Mouse (Mus musculus): ENCODE results near the gene Creb3l4. TPM values are rescaled to one million over a fixed set of nuclear protein-coding genes. Genes with fewer than 3 reads are reported as not detected.
"Not testable (repeated sequence)": the region's sequence is repeated elsewhere in the genome, so short reads cannot be mapped to it uniquely, and the experiment has no call there.

Gene Creb3l4
- 0.85 TPM in 1 of 2 replicates, not detected in the other for total RNA-seq (2021)
- long read RNA-seq: 0 reads

DNA sequence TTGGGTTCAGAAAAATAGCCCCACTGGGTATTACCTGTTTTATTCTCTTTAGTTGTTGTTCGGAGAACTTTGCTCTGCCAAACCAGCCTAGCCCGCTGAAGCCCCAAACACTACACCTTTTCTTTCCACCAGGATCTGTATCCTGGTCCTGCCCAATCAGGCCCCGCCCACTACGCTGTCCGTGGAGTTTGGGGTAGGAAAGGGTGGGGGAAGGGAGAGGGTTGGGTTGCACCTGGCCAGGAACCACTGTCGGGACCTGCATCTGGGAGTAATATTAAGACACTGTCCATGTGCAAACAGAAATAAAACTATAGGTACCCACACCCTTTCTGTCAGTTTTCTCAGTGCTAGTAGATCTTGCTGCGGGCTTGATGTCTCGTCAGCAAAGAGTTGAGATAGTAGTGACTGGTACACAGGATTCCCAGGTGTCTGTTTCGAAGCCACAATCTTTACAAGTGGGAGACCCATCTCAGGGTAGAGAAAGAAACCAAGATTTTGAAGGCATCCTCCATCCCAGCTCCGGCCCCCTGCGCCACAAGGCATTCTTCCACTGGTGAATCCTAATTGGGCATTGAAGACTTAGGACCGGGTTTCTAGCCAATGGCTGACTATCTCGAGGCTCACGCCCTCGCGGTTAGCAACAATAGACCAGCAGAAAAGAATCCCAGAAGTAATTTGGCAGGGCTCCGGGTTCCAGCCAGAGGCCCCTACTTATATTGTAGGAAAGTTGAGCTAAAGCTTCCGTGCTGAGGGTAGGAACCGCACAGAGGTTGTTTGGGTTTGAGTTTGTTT, at the start of gene Creb3l4:
Gene Creb3l4 (minus strand): TSS at position 529 of the 792 bp plus-strand sequence.
- peak; percentile 44 for DNase-seq

- DNase-seq: peak; percentile 97
Measured at GRCm38 (mm10) chr3:90292345-90293275, 49.3 kb upstream of the Creb3l4 start, which contains the start of gene Gatad2b. Gene Gatad2b (plus strand): TSS chr3:90293178.

- DNase-seq: no peak
Measured at GRCm38 (mm10) chr3:90291982-90292344, 48.7 kb upstream of the Creb3l4 start.

DNA sequence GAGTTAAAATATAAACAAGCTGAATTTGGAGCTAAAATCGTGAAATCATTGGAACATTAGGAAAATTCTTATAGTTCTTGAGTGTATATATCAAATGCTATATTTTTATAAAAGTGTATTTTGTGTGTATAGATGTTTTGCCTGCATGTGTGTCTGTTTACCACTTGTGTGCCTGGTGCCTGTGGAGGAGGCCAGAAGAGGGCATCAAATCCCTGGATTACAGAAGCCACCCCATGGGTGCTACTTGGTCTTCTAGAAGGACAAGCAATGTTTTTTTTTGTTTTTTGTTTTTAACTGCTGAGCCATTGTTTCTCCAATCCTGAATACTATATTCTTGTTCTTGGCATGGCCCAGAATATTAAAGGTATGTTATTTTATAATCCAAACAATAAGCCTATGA, 47.3 kb upstream of the Creb3l4 start:
- DNase-seq: no peak

DNA sequence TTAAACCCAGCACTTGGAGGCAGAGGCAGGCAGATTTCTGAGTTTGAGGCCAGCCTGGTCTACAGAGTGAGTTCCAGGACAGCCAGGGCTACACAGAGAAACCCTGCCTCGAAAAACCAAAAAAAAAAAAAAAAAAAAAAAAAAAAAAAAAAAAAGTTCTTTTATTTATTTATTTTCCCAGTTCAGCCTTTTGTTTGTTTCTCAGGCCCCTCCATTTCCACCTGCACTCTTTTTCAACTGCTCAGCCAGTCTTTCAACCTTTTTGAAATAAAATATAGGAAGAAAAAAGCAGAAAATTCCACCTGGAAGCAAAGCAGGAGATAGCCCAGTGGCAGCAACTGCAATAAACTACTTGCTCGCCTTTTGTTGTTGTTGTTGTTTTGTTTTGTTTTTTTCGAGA, 46.1 kb upstream of the Creb3l4 start:
- not testable (repeated sequence) for DNase-seq

GRCm38 (mm10) chr3:90284150-90284549, 40.8 kb upstream of the Creb3l4 start:
- no peak for DNase-seq

GRCm38 (mm10) chr3:90280708-90281107, 37.4 kb upstream of the Creb3l4 start:
- no peak for DNase-seq

DNA sequence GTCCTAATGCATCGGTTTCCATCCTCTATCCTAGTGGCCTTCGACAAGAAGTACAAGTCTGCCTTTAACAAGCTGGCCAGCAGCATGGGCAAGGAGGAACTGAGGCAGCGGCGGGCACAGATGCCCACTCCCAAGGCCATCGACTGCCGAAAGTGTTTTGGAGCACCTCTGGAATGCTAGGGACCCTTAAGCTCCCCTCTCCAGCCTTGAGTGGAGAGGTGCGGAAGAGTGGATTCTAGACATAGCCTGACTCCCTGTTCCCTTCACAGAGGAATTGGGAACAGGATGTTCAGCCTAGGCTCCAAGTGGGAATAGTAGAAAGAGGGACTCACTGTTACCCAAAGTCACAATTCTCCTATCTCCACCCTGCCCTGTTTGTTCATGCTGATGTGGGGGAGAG, 36.4 kb upstream of the Creb3l4 start:
- DNase-seq: no peak

DNA sequence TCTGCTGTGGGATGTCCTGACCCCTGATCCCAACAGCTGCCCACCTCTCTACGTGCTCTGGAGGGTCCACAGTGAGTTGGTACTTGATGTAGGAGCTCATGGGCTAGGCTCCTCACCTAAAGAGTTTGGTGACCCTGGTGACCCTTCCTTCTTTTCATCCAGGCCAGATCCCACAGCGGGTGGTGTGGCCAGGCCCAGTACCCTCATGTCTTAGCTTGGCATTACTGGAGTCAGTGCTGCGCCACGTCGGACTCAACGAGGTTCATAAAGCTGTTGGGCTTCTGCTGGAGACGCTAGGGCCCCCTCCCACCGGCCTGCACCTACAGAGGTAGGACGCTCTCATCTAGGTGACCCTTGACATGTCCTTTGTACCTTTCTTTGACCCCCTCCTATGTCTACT, 35.9 kb upstream of the Creb3l4 start:
- DNase-seq: no peak

- DNase-seq: no peak
Measured at GRCm38 (mm10) chr3:90278211-90278610, 34.9 kb upstream of the Creb3l4 start.

GRCm38 (mm10) chr3:90277793-90278192, 34.5 kb upstream of the Creb3l4 start:
- DNase-seq: no peak

DNA sequence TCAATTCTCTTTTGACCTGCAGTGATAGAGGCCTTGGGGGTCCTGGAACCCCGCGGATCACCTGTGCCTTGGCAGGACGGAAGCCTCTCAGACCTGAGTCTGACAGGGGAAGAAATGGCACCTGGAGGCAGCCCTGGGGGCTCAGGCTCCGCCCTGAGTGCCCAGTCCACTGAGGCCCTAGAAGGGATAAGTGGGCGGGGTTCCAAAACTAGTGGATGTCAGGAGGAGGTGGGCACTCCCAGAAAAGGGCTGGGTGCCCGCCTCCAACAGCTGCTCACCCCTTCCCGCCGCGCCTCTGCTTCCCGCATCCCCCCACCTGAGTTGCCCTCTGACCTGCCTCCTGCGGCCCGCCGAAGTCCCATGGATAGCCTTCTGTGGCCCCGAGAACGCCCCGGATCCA, 33.5 kb upstream of the Creb3l4 start:
- DNase-seq: no peak

GRCm38 (mm10) chr3:90275286-90275685, 32.0 kb upstream of the Creb3l4 start:
- no peak for DNase-seq

DNA sequence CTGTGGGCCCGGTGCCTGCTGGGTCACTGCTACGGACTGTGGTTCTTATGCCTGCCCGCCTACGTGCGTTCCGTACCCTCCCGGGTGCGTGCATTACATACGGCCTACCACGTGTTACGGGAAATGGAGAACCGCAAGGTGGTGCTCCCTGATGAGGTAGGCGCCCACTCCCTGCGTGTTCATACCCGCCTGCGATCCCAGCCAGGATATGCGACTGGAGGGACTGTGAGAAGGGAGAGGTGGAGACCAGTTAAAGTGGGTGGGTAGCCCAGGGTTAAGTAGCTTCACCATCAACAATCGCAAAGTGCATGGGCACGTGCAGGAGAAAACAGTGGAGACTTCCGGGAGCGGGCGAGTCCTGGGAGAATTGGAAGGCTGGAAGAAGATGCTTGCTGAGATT, 30.5 kb upstream of the Creb3l4 start:
- DNase-seq: no peak

GRCm38 (mm10) chr3:90272170-90272569, 28.9 kb upstream of the Creb3l4 start:
- DNase-seq: no peak

DNA sequence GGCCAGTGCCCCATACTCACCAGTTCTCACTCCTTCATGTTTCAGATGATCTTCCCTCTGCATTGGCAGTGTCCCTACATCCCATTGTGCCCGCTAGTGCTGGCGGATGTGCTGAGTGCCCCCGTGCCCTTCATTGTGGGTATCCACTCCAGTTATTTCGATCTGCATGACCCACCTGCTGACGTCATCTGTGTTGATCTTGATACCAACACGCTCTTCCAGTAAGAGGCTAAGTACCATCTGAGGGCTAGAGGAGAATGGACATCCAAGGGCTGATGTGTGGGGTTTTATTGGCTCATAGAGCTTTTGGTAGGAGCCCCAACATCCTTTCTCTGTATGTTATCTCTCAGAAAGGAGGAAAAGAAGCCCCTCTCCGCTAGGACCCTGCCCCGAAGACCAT, 27.5 kb upstream of the Creb3l4 start:
- DNase-seq: no peak

- DNase-seq: no peak
Measured at GRCm38 (mm10) chr3:90268971-90269370, 25.7 kb upstream of the Creb3l4 start.

GRCm38 (mm10) chr3:90268190-90268589, 24.9 kb upstream of the Creb3l4 start:
- no peak for DNase-seq

- DNase-seq: no peak
Measured at GRCm38 (mm10) chr3:90266901-90267775, 23.8 kb upstream of the Creb3l4 start.

DNA sequence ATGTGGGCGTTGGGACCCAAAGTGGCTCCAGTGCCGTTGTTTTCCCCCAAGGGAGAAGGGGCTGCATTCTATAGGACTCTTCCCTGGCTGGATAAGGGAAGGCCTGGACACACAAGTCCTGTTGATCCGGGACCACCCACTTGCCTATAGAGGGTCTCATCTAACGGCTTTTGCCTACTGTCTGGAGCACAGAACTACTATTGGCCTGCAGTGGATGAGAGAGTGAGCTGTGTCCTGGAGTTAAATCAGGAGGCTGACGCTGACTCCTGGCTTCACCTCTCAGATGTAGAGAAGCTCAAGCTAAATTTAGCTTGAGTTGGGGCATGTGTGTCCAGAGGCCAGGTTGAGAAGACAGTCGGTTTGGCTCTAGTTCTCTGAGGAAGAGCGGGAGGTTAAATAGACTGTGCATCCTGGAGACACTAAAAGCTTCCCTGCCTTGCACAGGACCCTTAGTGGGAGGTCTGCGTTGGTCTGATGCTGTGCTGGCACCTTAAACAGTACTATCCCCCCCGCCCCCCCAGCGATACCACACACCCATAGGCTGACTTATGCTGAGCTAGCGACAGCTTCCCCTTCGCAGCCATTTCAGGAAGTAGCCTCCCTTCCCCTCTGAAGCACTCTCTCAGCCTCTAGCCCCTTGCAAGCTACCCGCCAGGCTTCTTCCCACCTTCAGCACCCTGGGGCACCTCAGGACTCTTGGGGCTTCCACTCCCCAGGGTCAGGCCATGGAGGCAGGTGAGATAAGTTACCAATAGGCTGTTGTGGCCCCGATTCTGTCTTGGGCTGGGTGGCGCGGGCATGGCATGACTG, 22.8 kb upstream of the Creb3l4 start:
- DNase-seq: no peak

Data from adrenal gland, postnatal 25 days (tissue).